In genomic region chr8:126433827-126434226, GRCm38 (mm10) we compare ENCODE assay signal across 11 mouse cellular contexts. TPM values are rescaled to one million over a fixed set of nuclear protein-coding genes. Genes with fewer than 3 reads are reported as not detected.
DNase-seq lines count a peak whose midpoint lies in the region; ATAC-seq and TF ChIP-seq lines count a peak whose summit lies in the region.
"Had no signal": no experiment of that assay in that cellular context is flagged by ENCODE, and none has a peak within 500 bp of the region (broad histone marks: within the 10 kb centered on the region; RNA-seq: fewer than 3 reads in every experiment).

No protein-coding gene starts in this region.

- no peak for ATAC-seq in hindbrain, postnatal 0 days
- ATAC-seq in hindbrain, embryonic 12.5 days (ENCODE audit: low FRiP score), result no peak
- no peak for ATAC-seq in erythroblast, adult 5-6 weeks (replicated peaks; ENCODE audit: low FRiP score, poor library complexity, severe bottlenecking)

- H3K4me3 ChIP-seq in hindbrain, postnatal 0 days (ENCODE audit: low read length), result no peak overlapping the region
- no peak overlapping the region for H3K4me3 ChIP-seq in hindbrain, embryonic 12.5 days
- H3K4me3 ChIP-seq in CH12.LX (replicated peaks in 1 of 3; ENCODE audit: low read depth in 2 of 3, low read length in 2 of 3, poor library complexity in 1 of 3), result no peak overlapping the region
- no peak overlapping the region for H3K4me3 ChIP-seq in midbrain, embryonic 10.5 days
- H3K4me3 ChIP-seq: gastrocnemius, adult 2 months; hindbrain, embryonic 13.5 days; neural tube, embryonic 12.5 days had no signal

- in situ Hi-C loops in CH12.LX (cut with MboI; ENCODE audit: low pct_ligation_motif_present, low pct_unique_long_range_greater_than_20kb, low sequenced_read_pairs), result no loop called here

- H3K79me2 ChIP-seq in CH12.LX (replicated peaks; ENCODE audit: control insufficient read depth, extremely low read depth, insufficient read depth, poor library complexity, severe bottlenecking), result no peaks in the 10 kb centered on the region

- H3K4me2 ChIP-seq in hindbrain, postnatal 0 days (ENCODE audit: low read depth, low read length), result no peak overlapping the region
- no peak overlapping the region for H3K4me2 ChIP-seq in hindbrain, embryonic 12.5 days (replicated peaks)
- H3K4me2 ChIP-seq in CH12.LX (ENCODE audit: insufficient read depth, low read depth, poor library complexity, severe bottlenecking), result no peak overlapping the region
- H3K4me2 ChIP-seq: hindbrain, embryonic 13.5 days; neural tube, embryonic 12.5 days had no signal

- no peak for TF ChIP-seq EP300 in CH12.LX (IDR thresholded peaks at IDR 0.05; ENCODE audit: low read length)

- 86% methylated on average over 7 of the region's 7 CpGs for WGBS in hindbrain, postnatal 0 days
- 88% methylated on average over 7 of the region's 7 CpGs for WGBS in hindbrain, embryonic 12.5 days
- 87% methylated on average over 7 of the region's 7 CpGs for WGBS in midbrain, embryonic 10.5 days

- no peaks in the 10 kb centered on the region for H3K4me1 ChIP-seq in hindbrain, postnatal 0 days (ENCODE audit: insufficient read depth, low read length)
- no peaks in the 10 kb centered on the region for H3K4me1 ChIP-seq in hindbrain, embryonic 12.5 days
- no peaks in the 10 kb centered on the region for H3K4me1 ChIP-seq in CH12.LX (ENCODE audit: control insufficient read depth in 1 of 2, insufficient read depth in 2 of 2)
- H3K4me1 ChIP-seq in midbrain, embryonic 10.5 days, result no peaks in the 10 kb centered on the region
- H3K4me1 ChIP-seq: hindbrain, embryonic 13.5 days; neural tube, embryonic 12.5 days had no signal

- H3K36me3 ChIP-seq in hindbrain, postnatal 0 days (ENCODE audit: insufficient read depth, low read length), result peaks cover 45% of the 10 kb centered on the region
- peaks cover 54% of the 10 kb centered on the region for H3K36me3 ChIP-seq in hindbrain, embryonic 12.5 days
- peaks cover 71 to 92% of the 10 kb centered on the region in 2 experiments for H3K36me3 ChIP-seq in CH12.LX (replicated peaks in 1 of 2; ENCODE audit: control insufficient read depth in 1 of 2, insufficient read depth in 1 of 2, low read length in 1 of 2)
- peaks cover 90% of the 10 kb centered on the region for H3K36me3 ChIP-seq in midbrain, embryonic 10.5 days

- H3K27me3 ChIP-seq in hindbrain, postnatal 0 days (ENCODE audit: insufficient read depth, low read length), result no peaks in the 10 kb centered on the region
- H3K27me3 ChIP-seq in hindbrain, embryonic 12.5 days, result no peaks in the 10 kb centered on the region
- H3K27me3 ChIP-seq in CH12.LX (replicated peaks), result no peaks in the 10 kb centered on the region
- H3K27me3 ChIP-seq in midbrain, embryonic 10.5 days (ENCODE audit: low read depth, poor library complexity, severe bottlenecking), result no peaks in the 10 kb centered on the region
- H3K27me3 ChIP-seq: hindbrain, embryonic 13.5 days; neural tube, embryonic 12.5 days had no signal

- dilution Hi-C loops in CH12.LX (cut with MboI; ENCODE audit: extremely low pct_ligation_motif_present, extremely low pct_unique_long_range_greater_than_20kb, low sequenced_read_pairs), result no loop called here

- H3K9ac ChIP-seq in hindbrain, postnatal 0 days (replicated peaks; ENCODE audit: low read length), result no peak overlapping the region
- H3K9ac ChIP-seq in hindbrain, embryonic 12.5 days, result no peak overlapping the region
- no peak overlapping the region for H3K9ac ChIP-seq in CH12.LX (ENCODE audit: insufficient read depth, low read depth)
- H3K9ac ChIP-seq: hindbrain, embryonic 13.5 days; neural tube, embryonic 12.5 days had no signal

- no peak for TF ChIP-seq RAD21 in CH12.LX (IDR thresholded peaks at IDR 0.05; ENCODE audit: low read depth, low read length)

- H3K9me3 ChIP-seq in hindbrain, postnatal 0 days (ENCODE audit: low read length), result no peaks in the 10 kb centered on the region
- H3K9me3 ChIP-seq in hindbrain, embryonic 12.5 days (replicated peaks), result no peaks in the 10 kb centered on the region
- H3K9me3 ChIP-seq in CH12.LX (replicated peaks; ENCODE audit: low read length), result no peaks in the 10 kb centered on the region
- H3K9me3 ChIP-seq in midbrain, embryonic 10.5 days (replicated peaks), result no peaks in the 10 kb centered on the region
- H3K9me3 ChIP-seq: hindbrain, embryonic 13.5 days; neural tube, embryonic 12.5 days had no signal

- TF ChIP-seq POLR2A in CH12.LX (IDR thresholded peaks at IDR 0.05; ENCODE audit: low read depth, low read length), result no peak

- no peak overlapping the region for H3K27ac ChIP-seq in hindbrain, postnatal 0 days
- H3K27ac ChIP-seq in hindbrain, embryonic 12.5 days, result no peak overlapping the region
- no peak overlapping the region for H3K27ac ChIP-seq in CH12.LX (ENCODE audit: insufficient read depth, low read depth)
- H3K27ac ChIP-seq in midbrain, embryonic 10.5 days (replicated peaks), result no peak overlapping the region
- H3K27ac ChIP-seq: gastrocnemius, adult 2 months; hindbrain, embryonic 13.5 days; neural tube, embryonic 12.5 days had no signal

- DNase-seq in hindbrain, postnatal 0 days (ENCODE audit: low spot score), result peak; percentile 53
- DNase-seq in CH12.LX (ENCODE audit: extremely low read depth), result peak; percentile 12
- peak; percentile 72 to 82 for DNase-seq in frontal cortex, adult 2 months (ENCODE audit: extremely low spot score in 1 of 2, low spot score in 1 of 2)
- DNase-seq in retina, postnatal 1 day, result peak; percentile 12
- DNase-seq in midbrain, embryonic 10.5 days (ENCODE audit: low spot score), result no peak
- no peak for DNase-seq in heart, adult 9 months (ENCODE audit: low spot score in 2 of 2)
- DNase-seq: gastrocnemius, adult 2 months had no signal

- peak; percentile 53 for TF ChIP-seq CTCF in hindbrain, postnatal 0 days (IDR thresholded peaks at IDR 0.05; ENCODE audit: low read depth)
- peak in 1 of 2 experiments; percentile 33; a peak in 1 of 4 replicates for TF ChIP-seq CTCF in CH12.LX (conservative IDR thresholded peaks at IDR 0.05 in 1 of 2, IDR thresholded peaks at IDR 0.05 in 1 of 2; ENCODE audit: low read depth in 2 of 2, low read length in 2 of 2)

TF ChIP-seq in CH12.LX, 34 proteins besides CTCF, POLR2A, EP300 and RAD21:
- no peak for TF ChIP-seq IRF4 (IDR thresholded peaks at IDR 0.05; ENCODE audit: low read depth, low read length)
- no peak for TF ChIP-seq MYC (IDR thresholded peaks at IDR 0.05; ENCODE audit: low read depth, low read length)
- TF ChIP-seq SMC3 (IDR thresholded peaks at IDR 0.05; ENCODE audit: low read depth, low read length), result peak; percentile 18; the same call in 1 of the 2 replicates
- no peak for TF ChIP-seq JUN (IDR thresholded peaks at IDR 0.05; ENCODE audit: insufficient read depth, low read depth, low read length)

RNA-seq across cellular contexts. Expression of gene Coa6, which starts 11.5 kb away (rescaled TPM):
- total RNA-seq in hindbrain, postnatal 0 days (2014; rRNA removed), result 20.9 and 27.5 TPM in 2 replicates
- 48.9 and 57.2 TPM in 2 replicates for polyA plus RNA-seq in hindbrain, postnatal 0 days (2015; fragmentation: Nextera tagmentation; extraction: Ambion mirVana)
- polyA plus RNA-seq in hindbrain, embryonic 12.5 days (2016; fragmentation: Nextera tagmentation; extraction: Ambion mirVana), result 39.5 and 43.2 TPM in 2 replicates
- total RNA-seq in CH12.LX (2012; rRNA removed) (29.1 and 29.8 TPM in 2 replicates), CH12.LX (2014; rRNA removed) (30.3 and 36.5 TPM in 2 replicates)
- polyA plus RNA-seq in CH12.LX (2012; ENCODE audit: insufficient read length, low read depth), result 26.1 and 26.6 TPM in 2 replicates
- 51.1 and 52.8 TPM in 2 replicates for polyA plus RNA-seq in frontal cortex, adult 2 months (2012; rRNA removed)
- 8.6 TPM in 1 of 2 replicates, not detected in the other for total RNA-seq in erythroblast, adult 5-6 weeks (2015; ENCODE audit: low replicate concordance)
- total RNA-seq in erythroblast, adult 5-6 weeks (2017; ENCODE audit: low replicate concordance), result 2.9 and 8.1 TPM in 2 replicates
- polyA plus RNA-seq in midbrain, embryonic 10.5 days (2016; fragmentation: Nextera tagmentation; extraction: Ambion mirVana), result 42.5 and 49.4 TPM in 2 replicates

RNA-seq across cellular contexts. Expression of gene Tarbp1, which starts 41.0 kb away (rescaled TPM):
- 5.0 and 7.6 TPM in 2 replicates for total RNA-seq in hindbrain, postnatal 0 days (2014; rRNA removed)
- polyA plus RNA-seq in hindbrain, postnatal 0 days (2015; fragmentation: Nextera tagmentation; extraction: Ambion mirVana), result 1.2 TPM in 2 replicates
- 2.6 and 2.8 TPM in 2 replicates for polyA plus RNA-seq in hindbrain, embryonic 12.5 days (2016; fragmentation: Nextera tagmentation; extraction: Ambion mirVana)
- total RNA-seq in CH12.LX (2012; rRNA removed) (10.4 and 11.5 TPM in 2 replicates), CH12.LX (2014; rRNA removed) (10.2 and 10.3 TPM in 2 replicates)
- polyA plus RNA-seq in CH12.LX (2012; ENCODE audit: insufficient read length, low read depth), result 9.7 and 10.7 TPM in 2 replicates
- 6.2 and 6.8 TPM in 2 replicates for polyA plus RNA-seq in frontal cortex, adult 2 months (2012; rRNA removed)
- 0.84 and 3.1 TPM in 2 replicates for total RNA-seq in erythroblast, adult 5-6 weeks (2015; ENCODE audit: low replicate concordance)
- total RNA-seq in erythroblast, adult 5-6 weeks (2017; ENCODE audit: low replicate concordance), result 0.98 and 1.4 TPM in 2 replicates
- polyA plus RNA-seq in midbrain, embryonic 10.5 days (2016; fragmentation: Nextera tagmentation; extraction: Ambion mirVana), result 1.4 and 2.0 TPM in 2 replicates

Comparison
In these comparisons a context has a peak if more than half of its experiments do, and no peak if none do; other contexts are left out.
1. DNase-seq: peak in hindbrain, postnatal 0 days (single experiment), CH12.LX (single experiment), frontal cortex, adult 2 months (2 of 2) and retina, postnatal 1 day (single experiment); none in midbrain, embryonic 10.5 days (single experiment) and heart, adult 9 months (0 of 2).